Mouse (Mus musculus) embryonic facial prominence, embryonic 13.5 days (tissue): Measurements from ENCODE around the gene Ndufb4. TPM values are rescaled to one million over a fixed set of nuclear protein-coding genes. Genes with fewer than 3 reads are reported as not detected.

Experiments
- ATAC-seq: fragments of 200-750 bp; cut with Nextera tagmentation; 2 replicates; pipeline ENCODE4 v1.8.0; 2017; ENCODE audit warnings: low read depth; ENCODE audit not compliant: insufficient number of reproducible peaks, insufficient read depth, low FRiP score, low TSS enrichment
- H3K27ac ChIP-seq: fragments of 300-500 bp; sonication (generic); 2 replicates; pipeline ENCODE4 v1.5.1; 2015; ENCODE audit warnings: moderate library complexity, mild to moderate bottlenecking, inconsistent platforms
- H3K27me3 ChIP-seq: fragments of 300-500 bp; sonication (generic); 2 replicates; pipeline ENCODE4 v1.6.1; 2015; ENCODE audit warnings: mild to moderate bottlenecking, inconsistent platforms
- H3K36me3 ChIP-seq: fragments of 300-500 bp; sonication (generic); 2 replicates; pipeline ENCODE4 v1.6.1; 2015; ENCODE audit warnings: mild to moderate bottlenecking, inconsistent platforms
- H3K4me1 ChIP-seq: fragments of 300-500 bp; sonication (generic); 2 replicates; pipeline ENCODE4 v1.6.1; 2015; ENCODE audit warnings: inconsistent platforms
- H3K4me2 ChIP-seq: fragments of 300-500 bp; sonication (generic); 2 replicates; pipeline ENCODE4 v1.6.1; 2015; ENCODE audit warnings: moderate library complexity, mild to moderate bottlenecking, inconsistent platforms
- H3K4me3 ChIP-seq: fragments of 300-500 bp; sonication (generic); 2 replicates; pipeline ENCODE4 v1.5.1; 2015; ENCODE audit warnings: mild to moderate bottlenecking, inconsistent platforms
- H3K9ac ChIP-seq: fragments of 300-500 bp; sonication (generic); 2 replicates; pipeline ENCODE4 v1.6.1; 2015; ENCODE audit warnings: mild to moderate bottlenecking, inconsistent platforms
- H3K9me3 ChIP-seq: fragments of 300-500 bp; sonication (generic); 2 replicates; pipeline ENCODE4 v1.6.1; 2016; ENCODE audit warnings: inconsistent platforms
- WGBS: fragments of 180-500 bp; shearing (Covaris S2); methylation state at CpG from one replicate; pipeline ENCODE4 v1.1.7; 2015; ENCODE audit warnings: mixed read lengths; 5-methylcytosine and 5-hydroxymethylcytosine counted together
- polyA plus RNA-seq: library from polyadenylated mRNA; unstranded; fragments of >200 nt; fragmentation: Nextera tagmentation; extraction: Ambion mirVana; gene quantifications from 2 replicates; pipeline ENCODE4 v1.2.1, GENCODE M21; 2015

Gene Ndufb4
- polyA plus RNA-seq, 1 experiment from 2014 or later, result 58.3 TPM

DNA sequence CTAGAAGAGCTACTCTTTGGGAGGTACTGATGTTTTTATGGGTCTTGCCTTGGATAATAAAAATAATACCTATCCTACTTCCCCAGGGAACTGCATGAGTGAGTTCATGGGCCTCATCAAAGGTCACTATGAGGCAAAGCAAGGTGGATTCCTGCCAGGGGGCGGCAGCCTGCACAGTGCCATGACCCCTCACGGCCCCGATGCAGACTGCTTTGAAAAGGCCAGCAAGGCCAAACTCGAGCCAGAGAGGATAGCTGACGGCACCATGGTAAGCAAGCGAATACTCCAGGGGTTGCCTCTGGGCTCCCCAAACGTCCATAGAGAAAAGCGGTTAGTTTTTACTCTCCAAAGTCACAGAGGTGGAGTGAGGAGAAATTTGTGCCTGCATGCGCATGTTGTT lies 25.9 kb downstream of the Ndufb4 start:
- Histone ChIP-seq H3K9me3 (no peaks in the 10 kb centered on the region), H3K27me3 (no peaks in the 10 kb centered on the region), H3K4me2 (no peak overlapping the region), H3K4me3 (no peak overlapping the region), H3K9ac (no peak overlapping the region), H3K36me3 (no peaks in the 10 kb centered on the region), H3K27ac (no peak overlapping the region), H3K4me1 (no peaks in the 10 kb centered on the region)
- 75% methylated on average over 9 of the region's 9 CpGs for WGBS
- ATAC-seq, result no peak

DNA sequence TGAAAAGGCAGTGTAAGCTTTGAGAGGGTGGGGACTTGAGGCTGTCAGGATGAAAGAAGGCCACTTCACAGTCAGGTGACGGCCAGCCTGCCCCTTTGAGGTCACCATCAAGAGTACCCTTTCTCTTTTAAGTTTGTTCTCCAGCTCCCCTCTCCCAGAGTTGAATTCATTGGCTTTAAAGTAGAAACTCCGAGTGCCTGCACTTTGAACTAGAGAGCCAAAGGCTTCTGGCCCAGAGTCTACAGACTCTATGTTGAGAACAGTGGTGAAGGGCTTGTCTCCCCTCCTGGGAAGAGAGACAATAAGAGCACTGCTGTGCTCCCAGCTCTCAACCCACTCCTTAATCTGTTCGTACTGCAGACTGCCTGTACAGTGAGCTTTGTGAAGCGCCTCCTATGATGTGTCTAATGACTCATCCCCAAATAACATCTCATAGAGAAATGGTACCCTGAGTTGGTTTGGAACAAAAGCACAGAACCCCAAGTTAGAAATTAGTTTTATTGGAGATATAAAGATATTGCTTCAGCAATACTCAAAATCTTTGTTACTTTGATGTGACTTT lies 27.8 kb downstream of the Ndufb4 start:
- Histone ChIP-seq H3K36me3 (no peaks in the 10 kb centered on the region), H3K4me3 (no peak overlapping the region), H3K27ac (no peak overlapping the region), H3K4me2 (no peak overlapping the region), H3K9me3 (no peaks in the 10 kb centered on the region), H3K9ac (no peak overlapping the region), H3K4me1 (no peaks in the 10 kb centered on the region), H3K27me3 (no peaks in the 10 kb centered on the region)
- ATAC-seq, result no peak
- WGBS, result 67% methylated on average over 4 of the region's 4 CpGs

DNA sequence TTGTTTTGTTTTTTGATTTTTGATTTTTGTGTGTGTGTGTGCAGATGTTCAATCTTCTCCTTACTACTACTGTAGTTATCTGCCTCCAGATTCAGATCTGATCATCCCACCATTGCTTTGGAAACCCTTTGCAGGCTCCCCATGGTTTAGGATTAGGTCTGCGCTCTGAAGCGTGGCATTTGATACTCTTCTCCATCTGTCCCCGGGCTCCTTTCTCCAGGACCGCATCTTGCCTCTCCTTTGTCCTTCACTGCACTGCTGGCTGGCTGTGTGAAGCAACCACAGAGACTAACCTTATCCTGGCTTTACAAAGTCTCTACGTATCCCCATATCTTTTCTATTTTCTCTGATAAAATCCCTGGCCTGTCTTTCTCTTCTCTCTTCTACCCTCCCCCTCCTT lies 31.3 kb downstream of the Ndufb4 start:
- no peak for ATAC-seq
- no peak overlapping the region for H3K4me2 ChIP-seq
- no peak overlapping the region for H3K9ac ChIP-seq
- H3K4me1 ChIP-seq, result no peaks in the 10 kb centered on the region
- H3K27ac ChIP-seq, result no peak overlapping the region
- H3K36me3 ChIP-seq, result no peaks in the 10 kb centered on the region
- no peaks in the 10 kb centered on the region for H3K27me3 ChIP-seq
- 51% methylated on average over 5 of the region's 5 CpGs for WGBS
- H3K9me3 ChIP-seq, result no peaks in the 10 kb centered on the region
- no peak overlapping the region for H3K4me3 ChIP-seq

DNA sequence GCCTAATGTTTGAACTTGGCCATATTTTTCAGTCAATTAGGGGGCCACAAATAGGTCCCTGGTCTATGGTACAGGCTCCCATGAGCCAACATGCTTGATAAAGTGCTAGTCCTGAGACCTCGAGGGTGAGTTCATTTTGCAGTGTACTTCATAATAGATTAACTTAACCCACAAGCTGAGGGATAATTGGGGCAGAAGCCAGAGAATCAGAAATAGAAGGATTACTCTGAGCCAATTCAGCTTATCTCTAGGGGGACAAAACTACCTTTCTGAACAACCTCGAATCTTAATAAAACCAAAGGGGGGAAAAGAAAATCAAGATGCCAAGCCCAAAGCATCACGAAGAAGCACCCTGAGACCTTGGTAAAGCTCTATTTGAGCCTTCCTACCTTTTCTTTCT lies 31.9 kb downstream of the Ndufb4 start:
- Histone ChIP-seq H3K9me3 (no peaks in the 10 kb centered on the region), H3K27me3 (no peaks in the 10 kb centered on the region), H3K4me3 (no peak overlapping the region), H3K36me3 (no peaks in the 10 kb centered on the region), H3K27ac (no peak overlapping the region), H3K4me1 (peaks cover 5% of the 10 kb centered on the region; the same call in 1 of the 2 replicates), H3K4me2 (no peak overlapping the region), H3K9ac (no peak overlapping the region)
- ATAC-seq, result no peak
- WGBS, result 79% methylated on average over 3 of the region's 3 CpGs

DNA sequence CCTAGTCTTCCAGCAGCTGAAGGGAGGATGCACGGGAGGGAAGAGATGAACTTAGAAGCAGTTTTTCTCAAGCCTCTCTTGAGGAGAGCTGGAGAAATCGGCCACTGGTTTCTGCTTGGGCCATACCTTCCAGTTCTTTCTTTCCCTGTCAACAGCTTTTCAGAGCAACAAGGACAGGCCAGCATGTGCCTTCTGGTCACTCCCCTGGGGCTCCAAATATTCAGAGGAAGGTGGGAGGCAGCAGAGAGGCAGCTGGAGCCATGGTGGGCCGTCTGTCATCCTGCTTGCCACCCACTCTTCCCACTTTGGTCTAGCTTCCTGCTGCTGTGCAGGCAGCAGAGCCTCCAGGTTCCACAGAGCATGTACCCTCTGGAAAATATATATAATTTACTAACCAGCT lies 36.6 kb downstream of the Ndufb4 start:
- Histone ChIP-seq H3K36me3 (no peaks in the 10 kb centered on the region), H3K4me1 (peaks cover 6% of the 10 kb centered on the region; the same call in 1 of the 2 replicates), H3K9ac (no peak overlapping the region), H3K4me3 (no peak overlapping the region), H3K9me3 (no peaks in the 10 kb centered on the region), H3K4me2 (no peak overlapping the region), H3K27me3 (no peaks in the 10 kb centered on the region), H3K27ac (no peak overlapping the region)
- 37% methylated on average over 3 of the region's 3 CpGs for whole genome bisulfite sequencing
- no peak for ATAC-seq

DNA sequence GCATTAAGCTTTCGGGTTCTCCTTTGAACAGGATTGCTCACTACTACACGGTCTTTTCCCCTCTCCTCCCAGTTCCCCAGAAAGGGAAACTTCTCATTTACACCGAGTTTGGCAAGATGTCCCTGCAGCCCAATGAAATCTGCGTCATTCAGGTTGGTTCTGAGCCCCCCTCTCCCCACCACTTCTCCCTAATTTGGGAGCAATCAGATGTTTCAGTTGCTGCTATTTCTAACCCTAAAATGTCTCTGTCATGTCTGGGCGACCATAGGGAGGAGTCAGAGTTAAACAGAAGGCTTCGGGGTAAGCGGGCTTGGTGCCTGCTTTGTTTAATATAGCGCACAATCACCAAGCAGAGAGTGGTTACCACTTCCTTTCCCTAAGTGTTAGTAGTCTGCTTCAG lies 38.1 kb downstream of the Ndufb4 start:
- no peak overlapping the region for H3K4me2 ChIP-seq
- no peaks in the 10 kb centered on the region for H3K9me3 ChIP-seq
- 66% methylated on average over 8 of the region's 8 CpGs for WGBS
- H3K27ac ChIP-seq, result no peak overlapping the region
- H3K27me3 ChIP-seq, result no peaks in the 10 kb centered on the region
- no peaks in the 10 kb centered on the region for H3K36me3 ChIP-seq
- ATAC-seq, result no peak
- peaks cover 6% of the 10 kb centered on the region; the same call in 1 of the 2 replicates for H3K4me1 ChIP-seq
- H3K9ac ChIP-seq, result no peak overlapping the region
- H3K4me3 ChIP-seq, result no peak overlapping the region

DNA sequence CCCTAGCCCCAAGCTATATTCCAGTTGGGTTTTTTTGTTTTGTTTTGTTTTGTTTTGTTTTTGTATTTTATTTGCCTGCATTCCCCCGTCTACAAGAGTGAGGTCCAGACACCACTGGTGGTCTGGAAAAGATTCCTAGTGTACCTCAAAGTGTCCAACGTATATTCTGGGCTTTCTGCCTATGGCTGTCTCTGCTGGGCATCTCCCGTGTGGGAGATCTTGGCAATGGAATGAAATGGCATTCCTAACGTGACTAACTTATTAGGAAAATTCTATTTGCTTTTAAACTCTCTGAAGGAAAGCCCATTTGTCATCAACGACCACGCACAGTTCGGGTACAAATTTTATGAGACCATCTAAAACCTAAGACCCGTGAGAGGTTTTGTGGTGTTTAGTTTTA lies 38.8 kb downstream of the Ndufb4 start:
- H3K9me3 ChIP-seq, result no peaks in the 10 kb centered on the region
- H3K4me3 ChIP-seq, result no peak overlapping the region
- H3K9ac ChIP-seq, result no peak overlapping the region
- no peaks in the 10 kb centered on the region for H3K36me3 ChIP-seq
- no peak for ATAC-seq
- H3K27ac ChIP-seq, result no peak overlapping the region
- peaks cover 6% of the 10 kb centered on the region; the same call in 1 of the 2 replicates for H3K4me1 ChIP-seq
- 65% methylated on average over 8 of the region's 8 CpGs for WGBS
- no peaks in the 10 kb centered on the region for H3K27me3 ChIP-seq
- no peak overlapping the region for H3K4me2 ChIP-seq

DNA sequence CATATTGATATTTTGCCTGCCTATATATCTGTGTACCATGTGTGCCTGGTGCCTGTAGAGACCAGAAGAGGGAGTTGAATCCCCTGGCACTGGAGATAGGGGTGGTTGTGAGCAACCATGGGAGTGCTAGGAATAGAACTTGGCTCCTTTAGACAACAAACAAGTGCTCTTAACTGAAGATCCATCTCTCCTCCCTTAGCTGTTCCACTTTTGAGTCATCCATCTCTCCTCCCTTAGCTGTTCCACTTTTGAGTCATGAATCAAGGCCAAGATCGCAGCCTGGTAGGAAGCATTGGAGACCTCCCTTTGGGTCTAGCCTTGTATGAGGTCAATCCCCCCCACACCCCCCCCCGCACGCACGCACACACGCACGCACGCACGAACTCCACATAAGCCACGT lies 39.7 kb downstream of the Ndufb4 start:
- Histone ChIP-seq H3K4me1 (peaks cover 6% of the 10 kb centered on the region; the same call in 1 of the 2 replicates), H3K36me3 (no peaks in the 10 kb centered on the region), H3K4me2 (no peak overlapping the region), H3K27me3 (no peaks in the 10 kb centered on the region), H3K9ac (no peak overlapping the region), H3K4me3 (no peak overlapping the region), H3K27ac (no peak overlapping the region), H3K9me3 (no peaks in the 10 kb centered on the region)
- whole genome bisulfite sequencing, result 90% methylated on average over 9 of the region's 9 CpGs
- no peak for ATAC-seq

DNA sequence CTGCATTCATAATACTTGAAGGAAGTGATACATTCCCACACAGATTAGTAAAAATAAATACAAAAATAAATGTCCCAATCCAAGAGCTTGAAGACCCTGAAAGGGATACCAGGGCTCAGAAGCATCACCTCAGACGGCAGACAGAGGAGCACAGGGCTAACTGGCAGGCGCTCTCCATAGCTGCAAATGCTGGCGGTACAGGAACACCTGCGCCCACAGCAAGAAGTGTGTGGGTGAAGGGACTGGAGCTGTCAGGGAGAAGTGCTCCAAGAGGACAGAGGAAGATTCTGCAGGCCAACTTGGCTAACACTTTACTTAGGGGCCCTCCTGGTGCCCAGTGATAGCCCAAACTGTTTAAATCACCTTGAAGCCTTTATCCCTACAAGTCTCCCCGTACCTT lies 42.2 kb downstream of the Ndufb4 start:
- H3K4me3 ChIP-seq, result no peak overlapping the region
- H3K9ac ChIP-seq, result no peak overlapping the region
- H3K27me3 ChIP-seq, result no peaks in the 10 kb centered on the region
- no peaks in the 10 kb centered on the region for H3K36me3 ChIP-seq
- no peak overlapping the region for H3K4me2 ChIP-seq
- no peak overlapping the region for H3K27ac ChIP-seq
- no peak for ATAC-seq
- H3K9me3 ChIP-seq, result no peaks in the 10 kb centered on the region
- no peaks in the 10 kb centered on the region for H3K4me1 ChIP-seq
- WGBS, result 87% methylated on average over 5 of the region's 5 CpGs

DNA sequence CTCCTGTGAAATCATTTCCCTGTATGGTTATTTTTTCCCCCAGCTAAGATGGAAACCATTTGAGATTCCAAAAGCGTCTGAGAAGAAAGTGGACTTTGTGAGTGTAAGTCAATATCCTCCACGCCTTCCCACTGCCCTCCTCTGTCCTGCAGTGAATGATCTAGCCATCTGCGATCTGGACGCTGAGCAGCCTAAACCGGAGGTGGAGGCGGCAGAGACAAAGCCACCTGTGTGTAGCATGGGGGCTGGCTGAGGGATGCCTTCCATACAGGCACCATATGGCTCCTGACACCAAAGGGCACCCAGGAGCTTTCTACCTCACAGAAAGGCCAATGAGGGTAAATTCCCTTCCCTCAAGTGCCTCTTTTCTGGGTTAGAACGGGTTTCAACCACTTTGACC lies 43.2 kb downstream of the Ndufb4 start:
- H3K4me3 ChIP-seq, result no peak overlapping the region
- 63% methylated on average over 7 of the region's 7 CpGs for WGBS
- H3K9me3 ChIP-seq, result no peaks in the 10 kb centered on the region
- no peaks in the 10 kb centered on the region for H3K36me3 ChIP-seq
- no peak overlapping the region for H3K27ac ChIP-seq
- no peaks in the 10 kb centered on the region for H3K4me1 ChIP-seq
- H3K9ac ChIP-seq, result no peak overlapping the region
- H3K27me3 ChIP-seq, result no peaks in the 10 kb centered on the region
- H3K4me2 ChIP-seq, result no peak overlapping the region
- no peak for ATAC-seq

DNA sequence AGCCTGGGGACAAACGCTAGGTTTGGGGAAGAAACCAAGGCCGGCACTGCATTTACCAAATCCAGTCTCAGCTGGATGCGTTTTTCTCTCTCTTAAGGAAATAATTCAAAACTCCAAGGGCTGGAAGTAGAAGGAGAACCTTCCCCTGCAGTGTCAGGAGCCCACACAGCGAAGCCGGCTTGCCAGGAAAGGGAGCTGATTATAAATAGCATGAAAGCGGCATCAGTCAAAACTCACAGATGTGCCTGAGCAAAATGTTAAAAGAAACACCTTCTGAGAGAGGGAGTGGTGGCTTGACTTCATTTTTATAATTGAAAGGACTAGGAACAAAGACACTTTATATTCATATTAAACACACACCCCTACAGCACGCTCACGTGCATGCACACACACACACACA lies 43.9 kb downstream of the Ndufb4 start:
- H3K4me2 ChIP-seq, result no peak overlapping the region
- 74% methylated on average over 8 of the region's 8 CpGs for WGBS
- ATAC-seq, result no peak
- no peaks in the 10 kb centered on the region for H3K27me3 ChIP-seq
- no peak overlapping the region for H3K27ac ChIP-seq
- no peaks in the 10 kb centered on the region for H3K4me1 ChIP-seq
- H3K9ac ChIP-seq, result no peak overlapping the region
- no peaks in the 10 kb centered on the region for H3K36me3 ChIP-seq
- no peaks in the 10 kb centered on the region for H3K9me3 ChIP-seq
- H3K4me3 ChIP-seq, result no peak overlapping the region

DNA sequence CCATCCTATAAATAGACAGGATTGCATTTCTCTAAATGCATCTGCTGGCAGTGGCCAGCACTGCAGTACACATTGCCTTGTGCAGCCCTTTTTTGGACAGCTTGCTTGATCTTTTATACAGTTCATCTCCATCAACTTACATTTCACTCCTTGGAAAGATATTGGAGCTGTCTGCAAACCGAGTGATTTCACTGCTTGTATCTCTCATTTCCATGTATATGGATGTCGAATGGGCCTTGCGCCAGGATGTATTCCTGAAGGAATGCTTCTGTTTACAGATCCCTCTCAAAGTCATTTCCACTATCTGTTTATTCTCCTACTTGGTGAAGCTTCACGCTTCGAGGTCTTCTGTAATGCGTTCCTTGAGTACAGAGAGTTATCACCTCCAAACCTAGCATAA lies 50.0 kb downstream of the Ndufb4 start:
- WGBS, result 85% methylated on average over 6 of the region's 6 CpGs
- H3K27ac ChIP-seq, result no peak overlapping the region
- H3K4me2 ChIP-seq, result no peak overlapping the region
- no peaks in the 10 kb centered on the region for H3K9me3 ChIP-seq
- no peak for ATAC-seq
- no peaks in the 10 kb centered on the region for H3K36me3 ChIP-seq
- H3K4me1 ChIP-seq, result no peaks in the 10 kb centered on the region
- H3K27me3 ChIP-seq, result no peaks in the 10 kb centered on the region
- no peak overlapping the region for H3K4me3 ChIP-seq
- H3K9ac ChIP-seq, result no peak overlapping the region

DNA sequence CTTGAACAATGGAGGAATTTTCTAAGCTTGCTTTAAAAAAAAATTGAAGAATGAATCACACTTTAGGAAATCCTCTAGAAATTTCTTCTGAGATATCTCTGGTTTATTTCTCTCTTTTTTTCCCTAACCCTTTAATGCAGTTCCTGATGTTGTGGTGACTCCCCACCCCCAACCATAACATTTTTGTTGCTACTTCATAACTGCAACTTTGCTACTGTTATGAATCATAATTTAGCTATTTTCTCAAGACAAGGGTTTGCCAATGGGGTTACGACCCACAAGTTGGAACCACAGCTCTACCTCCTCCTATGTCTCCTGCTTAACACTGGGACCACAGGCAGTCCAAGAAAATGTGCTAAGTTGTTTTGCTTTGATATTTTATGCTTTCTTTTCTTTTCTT lies 50.8 kb downstream of the Ndufb4 start:
- H3K36me3 ChIP-seq, result no peaks in the 10 kb centered on the region
- ATAC-seq, result no peak
- H3K9me3 ChIP-seq, result no peaks in the 10 kb centered on the region
- WGBS, result 98% methylated on average over 1 of the region's 1 CpGs
- no peak overlapping the region for H3K9ac ChIP-seq
- H3K27me3 ChIP-seq, result no peaks in the 10 kb centered on the region
- no peak overlapping the region for H3K27ac ChIP-seq
- H3K4me2 ChIP-seq, result no peak overlapping the region
- H3K4me3 ChIP-seq, result no peak overlapping the region
- no peaks in the 10 kb centered on the region for H3K4me1 ChIP-seq
